Mouse (Mus musculus): ENCODE measurements around the gene Diexf. TPM values are rescaled to one million over a fixed set of nuclear protein-coding genes. Genes with fewer than 3 reads are reported as not detected.

The Diexf gene
- total RNA-seq, 2 experiments from 2014 or later, result 6.2 to 10.0 TPM

- DNase-seq, result no peak
Observed at GRCm38 (mm10) chr1:193138669-193139068, 8.6 kb upstream of the Diexf start.

GRCm38 (mm10) chr1:193138087-193138486 is 8.0 kb upstream of the Diexf start:
- no peak for DNase-seq

GRCm38 (mm10) chr1:193133726-193134125 is 3.7 kb upstream of the Diexf start:
- no peak for DNase-seq

- DNase-seq, result no peak
Observed at GRCm38 (mm10) chr1:193132385-193132784, 2.3 kb upstream of the Diexf start.

- no peak for DNase-seq
Observed at GRCm38 (mm10) chr1:193131311-193131948, 1.4 kb upstream of the Diexf start.

- DNase-seq, result no peak
Observed at GRCm38 (mm10) chr1:193130839-193131238, 767 bp upstream of the Diexf start.

- DNase-seq, result no peak
Observed at GRCm38 (mm10) chr1:193130456-193130825, 369 bp upstream of the Diexf start.

- no peak for DNase-seq
Observed at GRCm38 (mm10) chr1:193129321-193129720, 751 bp downstream of the Diexf start.

GRCm38 (mm10) chr1:193128055-193128454 is 2.0 kb downstream of the Diexf start:
- no peak for DNase-seq

- DNase-seq, result no peak
Observed at GRCm38 (mm10) chr1:193125835-193126234, 4.2 kb downstream of the Diexf start.

GRCm38 (mm10) chr1:193123290-193123689 is 6.8 kb downstream of the Diexf start:
- no peak for DNase-seq

- DNase-seq, result peak; percentile 20
Observed at GRCm38 (mm10) chr1:193122793-193123192, 7.3 kb downstream of the Diexf start.

- no peak for DNase-seq
Observed at GRCm38 (mm10) chr1:193112093-193112492, 18.0 kb downstream of the Diexf start.

- no peak for DNase-seq
Observed at GRCm38 (mm10) chr1:193102996-193103395, 27.1 kb downstream of the Diexf start.

- DNase-seq, result no peak
Observed at GRCm38 (mm10) chr1:193102556-193102955, 27.5 kb downstream of the Diexf start.

GRCm38 (mm10) chr1:193102029-193102428 is 28.0 kb downstream of the Diexf start:
- no peak for DNase-seq

GRCm38 (mm10) chr1:193098946-193099345 is 31.1 kb downstream of the Diexf start:
- DNase-seq, result no peak

GRCm38 (mm10) chr1:193093596-193093995 is 36.5 kb downstream of the Diexf start:
- DNase-seq, result no peak

- no peak for DNase-seq
Observed at GRCm38 (mm10) chr1:193092771-193093170, 37.3 kb downstream of the Diexf start.

- no peak for DNase-seq
Observed at GRCm38 (mm10) chr1:193090894-193091293, 39.2 kb downstream of the Diexf start.

GRCm38 (mm10) chr1:193090211-193090871 is 39.7 kb downstream of the Diexf start:
- DNase-seq, result peak; percentile 88

GRCm38 (mm10) chr1:193089683-193090082 is 40.4 kb downstream of the Diexf start:
- peak; percentile 75 for DNase-seq

- DNase-seq, result peak; percentile 65
Observed at GRCm38 (mm10) chr1:193089211-193089610, 40.9 kb downstream of the Diexf start.

GRCm38 (mm10) chr1:193086842-193087476 is 43.1 kb downstream of the Diexf start:
- DNase-seq, result peak; percentile 64

Measured in gastrocnemius, postnatal 25 days (tissue).